Mouse (Mus musculus): Measurements from ENCODE around the gene Gm44973.
A peak's percentile ranks its signal among the peaks of the same experiment; 100 is the strongest.

DNA sequence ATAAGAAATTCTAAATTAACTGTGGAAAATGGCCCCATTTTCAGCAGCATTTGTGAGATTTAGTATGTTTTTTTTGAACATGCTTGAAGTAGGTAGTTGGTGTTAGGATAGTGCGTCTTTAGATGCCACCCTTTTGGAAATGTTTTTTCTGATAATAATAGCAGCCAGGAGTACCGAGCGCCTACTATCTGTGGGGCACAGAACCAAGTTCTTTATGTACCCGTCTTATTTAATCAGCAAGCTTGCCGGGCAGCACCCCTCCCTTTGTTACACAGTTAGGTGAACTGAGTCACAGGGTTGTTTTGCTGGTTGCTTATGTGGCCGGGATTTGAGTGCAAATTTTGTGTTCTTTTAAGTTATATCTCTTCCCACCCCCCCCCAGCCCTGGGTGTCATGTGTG, 65.9 kb downstream of the Gm44973 start:
- peak; percentile 82 for TF ChIP-seq EP300 (IDR thresholded peaks at IDR 0.05; ENCODE audit: low read depth)
- TF ChIP-seq CTCF (IDR thresholded peaks at IDR 0.05; ENCODE audit: low read depth), result peak; percentile 42
